Mouse (Mus musculus) erythroblast, embryonic 14.5 days (primary cell): ENCODE data around the gene Rraga.

ENCODE experiments used
- GATA1 ChIP-seq: IDR thresholded peaks from 2 replicates; pipeline ENCODE4 v1.6.1; 2012; ENCODE audit warnings: low read length, inconsistent platforms, mixed read lengths
- TAL1 ChIP-seq: IDR thresholded peaks from 3 replicates; pipeline ENCODE4 v1.6.1; 2012; ENCODE audit warnings: low read length, inconsistent platforms, mixed read lengths

DNA sequence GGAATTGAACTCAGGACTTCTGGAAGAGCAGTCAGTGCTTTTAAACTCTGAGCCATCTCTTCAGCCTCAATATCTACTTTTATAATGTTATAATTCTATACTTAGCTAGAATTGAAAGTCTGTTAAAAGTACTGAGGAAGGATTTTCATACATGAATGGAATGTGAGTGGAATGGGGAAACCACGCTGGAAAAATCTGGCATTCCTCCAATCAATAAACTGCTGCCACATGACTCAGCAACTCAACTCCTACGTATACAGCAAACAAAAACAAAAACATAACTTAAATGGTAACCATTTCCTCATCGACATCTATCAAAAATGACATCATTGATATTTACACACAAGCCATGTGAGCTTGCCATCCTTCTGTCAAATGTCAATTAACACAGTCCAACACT, 46.6 kb downstream of the Rraga start:
- no peak for TF ChIP-seq TAL1
- TF ChIP-seq GATA1 = no peak
